Mouse (Mus musculus) stomach, postnatal 0 days (tissue): ENCODE results near the gene Pla2g4a. TPM values are rescaled to one million over a fixed set of nuclear protein-coding genes. Genes with fewer than 3 reads are reported as not detected.

ENCODE experiments used
- ATAC-seq: fragments of 200-750 bp; cut with Nextera tagmentation; 2 replicates; pipeline ENCODE4 v1.8.0; 2017; ENCODE audit not compliant: low FRiP score, low TSS enrichment
- DNase-seq: peaks from one replicate; pipeline ENCODE4 v3.0.0-alpha.2; 2016; ENCODE audit warnings: low spot score
- H3K27ac ChIP-seq: fragments of 300-500 bp; sonication (generic); replicated peaks from 2 replicates; pipeline ENCODE4 v1.5.1; 2014; ENCODE audit warnings: mild to moderate bottlenecking, control low read depth
- H3K27me3 ChIP-seq: fragments of 300-500 bp; sonication (generic); 2 replicates; pipeline ENCODE4 v1.6.1; 2014; ENCODE audit warnings: low read length; ENCODE audit not compliant: control insufficient read depth, insufficient read depth
- H3K36me3 ChIP-seq: fragments of 300-500 bp; sonication (generic); 2 replicates; pipeline ENCODE4 v1.6.1; 2014; ENCODE audit warnings: low read length, mixed read lengths; ENCODE audit not compliant: control insufficient read depth, insufficient read depth
- H3K4me1 ChIP-seq: fragments of 300-500 bp; sonication (generic); replicated peaks from 2 replicates; pipeline ENCODE4 v1.6.1; 2014; ENCODE audit warnings: antibody characterized with exemption; ENCODE audit not compliant: control insufficient read depth, insufficient read depth
- H3K4me2 ChIP-seq: fragments of 300-500 bp; sonication (generic); replicated peaks from 2 replicates; pipeline ENCODE4 v1.6.1; 2014; ENCODE audit warnings: low read depth, mild to moderate bottlenecking, control low read depth, moderate library complexity
- H3K4me3 ChIP-seq: fragments of 300-500 bp; sonication (generic); 2 replicates; pipeline ENCODE4 v1.5.1; 2014; ENCODE audit warnings: low read depth, low read length, control low read depth
- H3K9ac ChIP-seq: fragments of 300-500 bp; sonication (generic); 2 replicates; pipeline ENCODE4 v1.6.1; 2014; ENCODE audit warnings: mild to moderate bottlenecking, low read length, control low read depth, mixed read lengths
- H3K9me3 ChIP-seq: fragments of 300-500 bp; sonication (generic); 2 replicates; pipeline ENCODE4 v1.6.1; 2016; ENCODE audit warnings: low read length; ENCODE audit not compliant: control insufficient read depth
- CTCF ChIP-seq: IDR thresholded peaks from 2 replicates; pipeline ENCODE4 v1.5.1; 2016; ENCODE audit warnings: antibody characterized with exemption, low read depth, mild to moderate bottlenecking, moderate library complexity
- EP300 ChIP-seq: optimal IDR thresholded peaks from 2 replicates; pipeline ENCODE3; 2016; ENCODE audit warnings: antibody characterized with exemption
- WGBS: fragments of 180-500 bp; shearing (Covaris S2); extraction: QIAGEN DNeasy Blood & Tissue Kit; methylation state at CpG from one replicate; pipeline ENCODE4 v1.1.7; 2014; 5-methylcytosine and 5-hydroxymethylcytosine counted together
- polyA plus RNA-seq: library from polyadenylated mRNA; unstranded; fragments of >200 nt; fragmentation: Nextera tagmentation; extraction: Ambion mirVana; gene quantifications from 2 replicates; pipeline ENCODE4 v1.2.1, GENCODE M21; 2015

The Pla2g4a gene
- polyA plus RNA-seq, 1 experiment from 2014 or later = 31.4 TPM

- no peak for DNase-seq
- Histone ChIP-seq H3K36me3 (no peaks in the 10 kb centered on the region; the same call in 1 of the 2 replicates), H3K27ac (no peak overlapping the region), H3K9ac (no peak overlapping the region), H3K27me3 (no peaks in the 10 kb centered on the region), H3K4me1 (no peaks in the 10 kb centered on the region), H3K4me3 (no peak overlapping the region), H3K4me2 (no peak overlapping the region), H3K9me3 (no peaks in the 10 kb centered on the region)
- 61% methylated on average over 1 of the region's 1 CpGs for WGBS
- TF ChIP-seq EP300 = no peak
- TF ChIP-seq CTCF = no peak
- ATAC-seq = no peak
Observed at GRCm38 (mm10) chr1:149832514-149832913, 128.6 kb downstream of the Pla2g4a start.

DNA sequence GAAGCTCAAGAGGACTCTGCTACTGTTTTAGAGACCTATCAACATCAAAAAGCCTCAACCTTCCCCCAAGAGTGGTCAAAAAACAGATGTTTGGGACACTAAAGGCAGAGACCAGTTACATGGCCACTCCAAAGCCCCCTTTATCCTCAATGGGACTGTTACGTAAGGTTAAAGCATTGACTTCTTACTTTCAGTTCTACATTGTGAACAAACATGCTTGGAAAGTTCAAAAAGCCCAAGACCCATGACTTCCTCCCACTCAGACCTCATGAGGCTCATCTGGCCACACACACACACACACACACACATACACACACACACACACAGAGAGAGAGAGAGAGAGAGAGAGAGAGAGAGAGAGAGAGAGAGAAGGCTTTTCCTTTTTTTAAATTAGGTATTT is 130.0 kb downstream of the Pla2g4a start:
- H3K9me3 ChIP-seq = no peaks in the 10 kb centered on the region
- H3K9ac ChIP-seq = no peak overlapping the region
- ATAC-seq (no peak), DNase-seq (no peak)
- H3K4me2 ChIP-seq = no peak overlapping the region
- H3K27ac ChIP-seq = no peak overlapping the region
- no peak for TF ChIP-seq EP300
- no peak for TF ChIP-seq CTCF
- 88% methylated on average over 1 of the region's 1 CpGs for WGBS
- no peaks in the 10 kb centered on the region for H3K4me1 ChIP-seq
- H3K4me3 ChIP-seq = no peak overlapping the region
- H3K36me3 ChIP-seq = no peaks in the 10 kb centered on the region; the same call in 1 of the 2 replicates
- no peaks in the 10 kb centered on the region for H3K27me3 ChIP-seq

GRCm38 (mm10) chr1:149813616-149814345 is 147.3 kb downstream of the Pla2g4a start:
- H3K9me3 ChIP-seq = no peaks in the 10 kb centered on the region
- H3K4me1 ChIP-seq = no peaks in the 10 kb centered on the region
- ATAC-seq (no peak), DNase-seq (no peak)
- no peaks in the 10 kb centered on the region for H3K36me3 ChIP-seq
- H3K4me2 ChIP-seq = no peak overlapping the region
- no peak overlapping the region for H3K27ac ChIP-seq
- no peak overlapping the region for H3K9ac ChIP-seq
- H3K27me3 ChIP-seq = no peaks in the 10 kb centered on the region
- H3K4me3 ChIP-seq = no peak overlapping the region
- WGBS = 24% methylated on average over 4 of the region's 4 CpGs
- no peak for TF ChIP-seq EP300

GRCm38 (mm10) chr1:149809527-149809926 is 151.6 kb downstream of the Pla2g4a start:
- ATAC-seq (no peak), DNase-seq (no peak)
- Histone ChIP-seq H3K27me3 (no peaks in the 10 kb centered on the region), H3K4me1 (no peaks in the 10 kb centered on the region), H3K27ac (no peak overlapping the region), H3K4me2 (no peak overlapping the region), H3K9ac (no peak overlapping the region), H3K36me3 (no peaks in the 10 kb centered on the region), H3K9me3 (no peaks in the 10 kb centered on the region), H3K4me3 (no peak overlapping the region)
- WGBS = 60% methylated on average over 1 of the region's 1 CpGs
- TF ChIP-seq CTCF (peak; percentile 67), EP300 (no peak)

Other genes starting within 250 kb of the Pla2g4a start
- 0.54 and 0.61 TPM in 2 replicates for gene Ptgs2, start 138.7 kb upstream of the Pla2g4a start, polyA plus RNA-seq